Comparison of ENCODE assay signal across 16 mouse cellular contexts in the genomic region with DNA sequence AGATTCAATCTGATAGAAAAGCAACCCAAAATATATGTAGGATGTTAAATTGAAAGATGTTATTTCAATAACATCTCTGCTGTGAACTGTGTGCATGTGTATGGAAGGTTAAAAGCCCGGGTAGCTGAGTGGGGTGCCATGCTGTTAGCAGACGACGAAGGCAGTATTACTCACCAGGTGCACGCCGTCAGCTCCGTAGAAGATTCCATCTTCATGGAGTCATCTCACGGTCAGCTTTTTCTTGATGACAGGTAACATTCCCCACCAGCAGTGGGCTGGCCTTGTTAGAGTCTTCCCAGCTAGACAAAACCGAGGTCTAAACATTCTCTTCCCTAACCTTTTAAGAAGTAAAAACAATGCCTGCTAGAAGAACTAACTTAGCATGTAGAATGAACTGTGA.
"Had no signal": no experiment of that assay in that cellular context is flagged by ENCODE, and none has a peak within 500 bp of the region (broad histone marks: within the 10 kb centered on the region; RNA-seq: fewer than 3 reads in every experiment).

No protein-coding gene starts in this region.

- H3K27ac ChIP-seq: neural tube, embryonic 13.5 days; neural tube, embryonic 15.5 days; stomach, embryonic 15.5 days; stomach, postnatal 0 days had no signal

- H3K9ac ChIP-seq: neural tube, embryonic 13.5 days; neural tube, embryonic 15.5 days; stomach, embryonic 15.5 days had no signal

- H3K4me2 ChIP-seq: neural tube, embryonic 13.5 days; neural tube, embryonic 15.5 days; stomach, embryonic 15.5 days had no signal

- H3K4me3 ChIP-seq: neural tube, embryonic 13.5 days; neural tube, embryonic 15.5 days; stomach, embryonic 15.5 days had no signal

- H3K27me3 ChIP-seq: neural tube, embryonic 13.5 days; neural tube, embryonic 15.5 days; stomach, embryonic 15.5 days had no signal

- H3K4me1 ChIP-seq: neural tube, embryonic 13.5 days; neural tube, embryonic 15.5 days; stomach, embryonic 15.5 days had no signal

- DNase-seq: retina, postnatal 1 day; right cerebral cortex, adult 18-20 months; right cerebral cortex, postnatal 14 days; right cerebral cortex, postnatal 25 days; right cerebral cortex, postnatal 4 days; spleen, adult 18-20 months; thymus, adult 18-20 months; thymus, adult 2 months; thymus, postnatal 14 days; thymus, postnatal 25 days; thymus, postnatal 36 days; thymus, postnatal 4 days had no signal

- H3K9me3 ChIP-seq: neural tube, embryonic 13.5 days; neural tube, embryonic 15.5 days; stomach, embryonic 15.5 days had no signal
